Mouse (Mus musculus) brain, embryonic 14.5 days (tissue): ENCODE data around the gene Lamtor3.

Experiments used
- CTCF ChIP-seq: fragments of 200-500 bp; IDR thresholded peaks from 2 replicates; pipeline ENCODE4 v1.5.1; 2012; ENCODE audit warnings: inconsistent platforms, mild to moderate bottlenecking, moderate library complexity, borderline replicate concordance; ENCODE audit not compliant: insufficient read depth, insufficient read length; ENCODE audit errors: extremely low read depth
- POLR2A ChIP-seq: fragments of 200-500 bp; IDR thresholded peaks from 2 replicates; pipeline ENCODE4 v1.6.1; 2012; ENCODE audit warnings: mild to moderate bottlenecking, inconsistent platforms, borderline replicate concordance; ENCODE audit not compliant: poor library complexity, insufficient read depth, insufficient read length, severe bottlenecking; ENCODE audit errors: extremely low read depth

- TF ChIP-seq POLR2A (no peak), CTCF (no peak)
Measured at GRCm38 (mm10) chr3:137961736-137962385, 43.6 kb downstream of the Lamtor3 start.
